Mouse (Mus musculus) T-helper 2 cell (primary cell): Measurements from ENCODE around the gene Atp2a2.

ENCODE experiments used
- in situ Hi-C: fragments of 300-600 bp; cut with MboI, MseI; formaldehyde crosslinking; loops from one replicate; pipeline ENCODE4 v1.15.1; 2025; ENCODE audit warnings: high pct_unique_total_duplicates

Atp2a2 gene

DNA sequence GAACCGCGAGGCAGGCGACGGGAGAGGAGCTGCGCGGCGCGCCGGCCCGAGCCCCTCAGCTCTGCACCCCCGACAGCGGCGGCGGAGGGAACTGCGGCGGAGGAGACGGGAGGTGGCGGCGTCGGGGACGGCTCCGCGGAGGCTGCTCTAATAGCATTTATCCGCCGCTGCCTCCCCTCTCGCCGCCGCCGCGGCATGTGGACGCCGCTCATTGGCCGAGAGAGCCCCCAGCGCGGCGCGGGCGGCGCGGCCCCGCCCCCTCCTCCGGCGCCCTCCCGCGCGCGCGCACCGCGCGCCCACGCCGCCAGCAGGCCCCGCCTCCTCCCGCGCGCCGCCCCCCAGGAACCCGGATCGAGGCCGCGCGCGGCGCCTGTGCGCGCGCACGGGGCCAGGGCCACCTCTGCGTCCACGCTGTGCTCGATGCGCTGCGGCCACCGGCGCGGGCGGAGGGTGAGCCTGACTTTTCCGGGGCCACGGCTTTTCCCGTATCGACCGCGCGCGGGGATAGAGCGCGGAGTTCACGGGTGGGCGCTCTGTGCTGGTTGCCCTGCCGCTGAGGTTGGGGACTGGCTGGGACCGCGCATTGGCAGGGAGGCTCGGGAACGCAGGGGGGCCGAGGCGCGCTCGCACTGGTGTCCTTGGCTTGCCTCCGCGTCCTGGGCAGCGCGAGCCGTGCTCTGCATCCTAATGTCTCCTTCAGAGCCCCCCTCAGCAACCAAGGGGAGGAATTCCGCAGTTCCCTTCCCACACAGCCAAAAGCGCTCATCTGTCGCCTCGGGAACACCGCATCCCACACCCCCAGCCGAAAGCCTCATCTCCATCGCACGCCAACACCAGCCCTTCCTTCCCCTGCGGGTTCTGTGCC lies at the start of gene Atp2a2:
Gene Atp2a2, minus strand, starts transcription at position 149 of the 865 bp plus-strand sequence.
- in situ Hi-C loops: no loop called here

- in situ Hi-C loops: loop anchor here (25.0 kb wide), 1 partner anchor 1263 kb away; no protein-coding TSS in a partner anchor
Observed at GRCm38 (mm10) chr5:122550460-122550859, 48.4 kb upstream of the Atp2a2 start.

DNA sequence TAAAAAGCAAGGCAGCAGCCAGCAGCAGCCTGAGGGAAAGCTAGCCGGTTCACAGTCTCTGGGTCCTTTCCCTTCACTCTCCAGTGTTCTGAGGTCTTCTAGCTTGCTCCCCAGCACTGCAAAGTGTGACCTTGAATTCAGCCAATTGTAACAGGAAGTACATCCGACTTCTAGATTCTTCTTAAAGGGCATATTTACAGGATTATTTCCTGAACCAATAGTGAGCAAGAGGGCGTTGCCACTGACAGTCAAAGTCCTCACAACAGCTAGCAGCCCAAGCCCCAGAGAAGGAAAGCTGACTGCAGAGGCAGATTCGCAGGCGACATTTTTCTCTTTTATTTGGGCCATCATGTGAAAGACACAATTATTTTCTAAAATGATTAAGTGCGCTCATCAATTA lies 46.6 kb upstream of the Atp2a2 start:
- in situ Hi-C loops: no loop called here

- in situ Hi-C loops: no loop called here
Observed at GRCm38 (mm10) chr5:122547810-122548209, 45.8 kb upstream of the Atp2a2 start.

DNA sequence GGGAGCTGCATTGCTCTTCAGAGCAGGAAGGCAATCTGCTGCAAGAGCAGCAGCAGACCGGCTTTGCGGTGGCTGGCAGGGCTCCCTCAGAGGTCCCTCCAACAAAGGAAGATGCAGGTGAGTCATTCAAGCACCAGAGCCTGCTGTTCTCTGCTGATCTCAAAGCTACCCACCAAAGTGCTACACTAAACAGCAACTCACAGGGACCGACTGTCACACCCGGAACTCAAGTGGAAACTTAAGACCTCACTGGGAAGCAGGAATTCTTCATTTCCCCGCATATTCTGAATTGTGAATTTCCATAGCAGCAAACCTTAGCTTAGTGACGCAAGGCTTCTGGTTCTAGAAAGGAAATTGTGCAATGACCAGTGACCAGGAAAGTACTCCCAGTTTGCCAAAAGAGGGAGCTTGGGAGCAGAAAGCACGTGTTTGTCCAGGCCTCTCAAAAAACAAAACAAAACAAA lies 45.3 kb upstream of the Atp2a2 start:
- in situ Hi-C loops: no loop called here

DNA sequence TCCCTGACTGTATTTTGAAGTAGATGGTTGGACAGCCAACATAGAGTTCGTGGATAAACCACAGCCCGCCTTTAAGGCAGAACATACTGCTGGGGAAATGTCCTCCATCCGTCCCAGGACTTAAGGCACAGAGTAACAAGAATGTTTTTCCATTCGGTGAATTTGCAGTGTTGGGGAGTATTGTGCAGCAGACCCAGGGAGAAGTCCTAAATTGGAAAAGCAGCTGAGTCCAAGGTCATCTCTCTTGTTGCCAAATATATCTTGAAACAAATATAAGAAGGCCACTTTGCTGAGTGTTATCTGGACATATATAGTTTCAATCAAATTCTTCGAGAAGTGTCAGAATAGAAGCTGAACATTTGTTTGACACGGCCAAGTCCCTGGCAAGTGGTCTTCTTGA lies 41.4 kb upstream of the Atp2a2 start:
- in situ Hi-C loops: no loop called here

DNA sequence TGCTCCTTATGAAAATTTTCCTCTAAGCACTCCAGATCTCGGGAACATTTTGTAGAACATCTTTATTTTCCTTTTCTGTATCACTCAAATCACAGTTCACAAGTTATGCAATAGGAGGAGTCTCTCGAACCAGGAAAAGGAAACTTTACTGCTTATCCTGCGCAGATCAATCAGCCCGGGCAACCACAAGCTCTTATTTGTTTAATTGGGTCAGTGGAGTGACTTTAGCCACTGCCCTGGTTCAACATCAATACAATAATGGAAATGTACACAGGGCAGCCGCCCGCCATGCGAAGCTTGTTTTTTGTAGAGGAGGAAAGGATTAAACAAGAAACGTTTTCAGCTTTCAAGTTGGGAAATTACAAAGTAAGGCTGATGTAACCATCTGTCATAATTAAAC lies 39.8 kb upstream of the Atp2a2 start:
- in situ Hi-C loops: no loop called here

GRCm38 (mm10) chr5:122538077-122538476 lies 36.1 kb upstream of the Atp2a2 start:
- in situ Hi-C loops: no loop called here

- in situ Hi-C loops: no loop called here
Observed at GRCm38 (mm10) chr5:122537654-122538053, 35.6 kb upstream of the Atp2a2 start.

- in situ Hi-C loops: no loop called here
Observed at GRCm38 (mm10) chr5:122533884-122534283, 31.9 kb upstream of the Atp2a2 start.

- in situ Hi-C loops: no loop called here
Observed at GRCm38 (mm10) chr5:122529913-122530604, 28.0 kb upstream of the Atp2a2 start.

GRCm38 (mm10) chr5:122529316-122529715 lies 27.3 kb upstream of the Atp2a2 start:
- in situ Hi-C loops: no loop called here

DNA sequence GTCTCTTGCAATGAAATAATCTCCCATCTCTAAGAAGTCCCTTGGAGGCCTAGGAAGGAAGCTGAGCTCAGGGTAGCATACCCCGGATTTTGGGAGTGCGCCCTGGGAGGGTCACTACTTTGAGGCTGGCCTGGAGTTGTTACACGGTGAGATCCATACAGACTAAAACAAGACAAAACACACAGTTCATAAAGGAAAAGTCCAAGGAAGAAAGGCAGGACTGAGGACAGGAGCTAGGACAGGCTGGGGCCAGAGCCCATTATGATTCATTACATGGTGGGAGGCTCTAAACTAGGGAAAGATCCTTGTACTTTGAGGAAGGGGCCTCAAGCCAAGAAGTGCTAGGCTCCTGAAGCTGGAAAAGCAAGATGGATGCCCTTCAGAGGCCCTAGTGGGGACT lies 26.6 kb upstream of the Atp2a2 start:
- in situ Hi-C loops: no loop called here

GRCm38 (mm10) chr5:122527761-122528160 lies 25.7 kb upstream of the Atp2a2 start:
- in situ Hi-C loops: no loop called here

DNA sequence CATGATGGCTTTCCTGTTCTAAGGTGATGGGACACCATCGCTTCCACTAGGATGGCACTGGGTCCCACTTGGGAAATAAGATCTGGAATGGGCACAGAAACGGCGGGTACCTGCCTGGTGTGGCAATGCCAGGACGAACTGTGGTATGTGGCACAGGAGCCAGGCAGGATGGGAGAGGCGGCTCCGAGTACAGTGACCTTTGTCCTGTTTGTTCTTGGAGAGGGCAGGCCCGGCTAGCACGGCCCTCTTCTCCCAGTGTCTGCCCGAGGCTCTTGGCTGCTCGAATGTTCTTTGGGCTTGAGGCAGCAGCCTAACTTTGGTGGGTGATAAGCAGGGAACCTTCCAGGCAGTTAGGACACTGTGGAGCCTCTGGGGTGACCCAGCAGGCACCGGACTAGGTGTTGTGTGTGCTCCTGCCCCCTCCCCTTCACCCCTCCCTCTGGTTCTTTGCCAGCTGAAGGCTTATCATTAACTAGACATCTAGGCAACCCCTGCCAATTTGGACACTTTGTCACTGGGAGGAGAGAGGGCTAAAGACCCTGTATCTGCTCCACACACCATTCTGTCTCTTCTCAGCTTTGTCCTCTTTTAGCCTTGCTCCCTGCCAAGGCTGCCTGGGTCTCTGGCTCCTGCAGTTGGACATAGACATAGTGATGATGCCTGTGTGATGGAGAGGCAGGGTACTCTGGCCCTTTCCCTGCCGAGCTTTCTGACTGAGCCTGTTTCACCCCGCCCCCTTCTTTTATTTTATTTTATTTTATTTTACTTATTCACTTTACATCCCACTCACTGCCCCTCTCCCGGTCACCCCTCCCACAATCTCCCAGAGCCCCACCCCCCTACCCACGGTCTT lies 25.1 kb upstream of the Atp2a2 start:
- in situ Hi-C loops: no loop called here

- in situ Hi-C loops: no loop called here
Observed at GRCm38 (mm10) chr5:122526405-122526804, 24.4 kb upstream of the Atp2a2 start.

DNA sequence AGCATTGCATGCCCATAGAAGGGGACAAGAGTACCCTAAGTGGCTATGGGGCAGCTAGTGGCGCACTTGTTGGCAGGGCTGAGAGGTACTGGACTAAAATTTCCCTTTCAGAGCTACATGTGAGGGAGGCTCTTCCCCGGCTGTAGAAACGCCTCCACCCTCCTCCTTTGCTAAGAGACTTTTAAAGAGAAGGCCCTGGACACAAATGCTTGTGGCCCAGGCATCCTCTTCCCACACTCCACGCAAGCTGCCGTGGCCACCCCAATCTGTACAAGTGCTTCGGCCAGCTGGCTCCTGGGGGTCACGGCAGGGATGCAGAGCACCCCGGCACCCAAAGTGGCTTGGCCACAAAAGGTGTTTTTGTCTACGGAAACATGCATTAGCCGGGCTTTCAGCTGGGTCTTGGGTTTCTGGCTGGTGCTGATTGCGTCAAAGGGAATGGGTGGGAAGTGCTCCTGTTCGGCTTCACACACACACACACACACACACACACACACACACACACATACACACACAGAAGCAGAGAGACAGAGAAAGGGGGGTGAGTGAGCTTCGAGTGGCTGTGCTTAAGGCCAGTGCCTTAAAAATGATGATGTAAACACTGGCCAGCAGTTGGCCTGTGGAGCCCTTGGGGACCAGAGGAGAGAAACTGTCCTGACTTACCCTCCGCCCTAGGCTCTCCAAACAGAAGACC lies 23.4 kb upstream of the Atp2a2 start:
- in situ Hi-C loops: no loop called here

- in situ Hi-C loops: no loop called here
Observed at GRCm38 (mm10) chr5:122524854-122525237, 22.8 kb upstream of the Atp2a2 start.

DNA sequence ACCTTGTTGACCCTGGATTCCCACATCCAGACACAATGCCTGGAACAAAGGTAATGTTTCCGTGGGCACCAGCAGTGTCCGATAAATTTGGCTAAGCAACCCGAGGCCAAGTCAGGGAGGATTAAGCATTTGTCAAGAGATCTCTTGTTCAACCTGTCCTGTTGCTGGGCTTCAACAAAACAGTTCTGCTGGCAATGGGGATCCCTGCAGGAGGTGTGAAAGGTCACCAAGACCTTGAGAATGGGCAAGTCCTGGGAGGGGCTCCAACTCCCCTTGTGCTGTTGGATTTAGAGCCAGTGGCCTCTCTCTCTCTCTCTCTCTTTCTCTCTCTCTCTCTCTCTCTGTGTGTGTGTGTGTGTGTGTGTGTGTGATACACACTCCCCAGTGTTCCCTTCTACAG lies 22.2 kb upstream of the Atp2a2 start:
- in situ Hi-C loops: no loop called here

DNA sequence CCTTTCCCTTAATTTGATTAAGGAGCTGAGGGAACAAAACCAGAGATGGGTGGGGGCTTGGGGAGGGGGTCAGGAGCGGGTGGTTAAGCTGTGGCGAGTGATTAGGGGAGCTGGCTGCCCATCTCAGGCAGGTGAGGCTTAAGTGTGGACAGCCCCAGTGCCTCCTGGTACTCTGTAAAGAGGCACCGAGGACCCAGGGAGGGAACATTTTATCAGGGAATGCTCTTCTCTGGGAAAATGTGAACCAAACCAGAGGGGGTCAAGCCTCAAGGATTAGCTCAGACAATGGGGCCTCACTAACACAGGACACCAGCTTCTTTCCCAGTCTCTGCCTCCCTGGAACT lies 19.1 kb upstream of the Atp2a2 start:
- in situ Hi-C loops: no loop called here
